Mouse (Mus musculus) limb, embryonic 13.5 days (tissue): ENCODE data around the gene Gucy2f. TPM values are rescaled to one million over a fixed set of nuclear protein-coding genes. Genes with fewer than 3 reads are reported as not detected.

ENCODE experiments used
- ATAC-seq: fragments of 200-750 bp; cut with Nextera tagmentation; 2 replicates; pipeline ENCODE4 v1.8.0; 2017; ENCODE audit warnings: low read depth, moderate number of reproducible peaks, moderate TSS enrichment; ENCODE audit not compliant: low FRiP score
- H3K27ac ChIP-seq: fragments of 300-500 bp; sonication (generic); 2 replicates; pipeline ENCODE4 v1.5.1; 2015; ENCODE audit warnings: inconsistent platforms, mild to moderate bottlenecking, moderate library complexity
- H3K27me3 ChIP-seq: fragments of 300-500 bp; sonication (generic); 2 replicates; pipeline ENCODE4 v1.6.1; 2015; ENCODE audit warnings: mild to moderate bottlenecking, inconsistent platforms
- H3K36me3 ChIP-seq: fragments of 300-500 bp; sonication (generic); 2 replicates; pipeline ENCODE4 v1.6.1; 2015; ENCODE audit warnings: inconsistent platforms, mild to moderate bottlenecking, moderate library complexity
- H3K4me1 ChIP-seq: fragments of 300-500 bp; sonication (generic); 2 replicates; pipeline ENCODE4 v1.6.1; 2015; ENCODE audit warnings: inconsistent platforms
- H3K4me2 ChIP-seq: fragments of 300-500 bp; sonication (generic); replicated peaks from 2 replicates; pipeline ENCODE4 v1.6.1; 2015; ENCODE audit warnings: inconsistent platforms, mild to moderate bottlenecking, moderate library complexity
- H3K4me3 ChIP-seq: fragments of 300-500 bp; sonication (generic); 2 replicates; pipeline ENCODE4 v1.5.1; 2015; ENCODE audit warnings: moderate library complexity, mild to moderate bottlenecking, inconsistent platforms
- H3K9ac ChIP-seq: fragments of 300-500 bp; sonication (generic); 2 replicates; pipeline ENCODE4 v1.6.1; 2015; ENCODE audit warnings: mild to moderate bottlenecking, inconsistent platforms
- H3K9me3 ChIP-seq: fragments of 300-500 bp; sonication (generic); 2 replicates; pipeline ENCODE4 v1.6.1; 2016; ENCODE audit warnings: inconsistent platforms
- WGBS: fragments of 180-500 bp; shearing (Covaris S2); methylation state at CpG from one replicate; pipeline ENCODE4 v1.1.7; 2015; 5-methylcytosine and 5-hydroxymethylcytosine counted together
- polyA plus RNA-seq: library from polyadenylated mRNA; unstranded; fragments of >200 nt; fragmentation: Nextera tagmentation; extraction: Ambion mirVana; gene quantifications from 2 replicates; pipeline ENCODE4 v1.2.1, GENCODE M21; 2015

Gucy2f gene
- polyA plus RNA-seq, 1 experiment from 2014 or later, result 0.01 TPM

DNA sequence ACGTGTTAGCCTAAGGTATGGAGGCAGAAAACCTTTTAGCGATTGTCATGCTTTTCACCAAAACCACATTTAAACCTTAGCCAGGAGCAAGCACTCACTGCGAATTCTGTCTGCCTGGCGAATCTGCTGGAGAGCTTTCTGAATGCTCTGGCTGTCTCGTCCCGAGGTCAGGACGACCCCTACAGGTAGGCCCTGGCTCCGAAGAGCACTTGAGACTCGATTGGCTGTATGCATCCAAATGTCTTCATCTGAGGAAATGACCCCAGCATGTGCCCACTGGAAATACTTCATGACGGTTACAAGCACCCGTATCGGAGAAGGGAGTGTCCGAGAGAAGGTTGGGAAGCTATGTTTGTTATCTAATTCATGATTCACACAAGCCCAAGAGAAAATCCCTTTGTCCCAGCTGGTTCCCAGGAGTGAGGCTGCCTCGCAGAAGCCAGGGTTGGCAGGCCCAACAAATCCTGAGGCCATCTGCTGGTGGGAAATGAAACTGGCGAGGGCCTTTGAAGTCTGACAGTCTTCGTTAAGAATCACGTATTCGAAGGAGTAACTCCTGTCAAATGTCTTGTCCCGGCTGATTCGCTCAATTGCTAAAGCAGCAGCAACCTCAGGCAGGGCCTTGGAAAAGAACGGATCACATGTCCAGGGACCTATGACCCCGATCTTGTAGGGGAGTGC is 7.6 kb downstream of the Gucy2f start:
- Histone ChIP-seq H3K9me3 (no peaks in the 10 kb centered on the region), H3K9ac (no peak overlapping the region), H3K36me3 (no peaks in the 10 kb centered on the region), H3K27ac (no peak overlapping the region), H3K4me1 (no peaks in the 10 kb centered on the region), H3K4me2 (peak overlapping the region; percentile 27), H3K27me3 (peaks cover 33% of the 10 kb centered on the region), H3K4me3 (no peak overlapping the region)
- 37% methylated on average over 22 of the region's 22 CpGs for WGBS
- no peak for ATAC-seq

DNA sequence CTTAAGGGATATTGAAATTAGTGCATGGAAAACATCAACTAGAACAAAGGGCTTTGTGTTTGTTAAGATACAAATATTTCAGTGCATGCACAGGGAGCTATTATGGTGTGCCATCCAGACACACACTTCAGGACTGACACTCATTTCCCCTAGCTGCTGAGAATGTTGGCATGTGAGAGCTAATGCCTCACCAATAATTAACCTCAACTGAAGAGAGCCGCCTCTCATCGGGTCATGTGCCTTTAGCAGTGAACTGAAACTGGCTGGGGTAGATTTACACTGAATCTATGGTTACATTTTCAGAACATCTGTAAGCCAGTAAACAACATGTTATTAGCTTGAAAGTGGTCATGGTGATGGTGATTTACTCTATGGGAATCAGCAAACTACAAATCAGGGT is 14.7 kb downstream of the Gucy2f start:
- Histone ChIP-seq H3K36me3 (no peaks in the 10 kb centered on the region), H3K27me3 (peaks cover 28% of the 10 kb centered on the region), H3K4me3 (no peak overlapping the region), H3K4me2 (no peak overlapping the region), H3K9me3 (no peaks in the 10 kb centered on the region), H3K9ac (no peak overlapping the region), H3K4me1 (no peaks in the 10 kb centered on the region), H3K27ac (no peak overlapping the region)
- 76% methylated on average over 2 of the region's 2 CpGs for WGBS
- no peak for ATAC-seq

DNA sequence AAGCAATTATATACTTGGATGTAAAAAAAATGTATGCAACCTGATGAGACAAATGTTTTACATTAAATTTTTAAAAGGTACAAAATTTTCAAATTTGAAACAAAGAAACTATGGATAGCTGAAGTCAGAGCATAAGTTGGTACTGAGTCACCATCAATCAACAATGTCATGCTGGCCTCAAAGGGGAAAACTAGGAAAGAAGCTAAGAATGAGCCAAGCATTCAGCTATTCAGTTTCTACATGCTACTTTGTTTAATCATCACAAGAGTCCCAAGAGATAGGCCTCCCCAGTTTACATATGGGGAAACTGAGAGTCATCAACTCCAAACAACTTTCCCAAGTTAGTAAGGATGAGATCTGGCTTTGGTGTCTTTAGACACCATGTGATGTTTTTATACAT is 19.8 kb downstream of the Gucy2f start:
- Histone ChIP-seq H3K27me3 (peaks cover 17% of the 10 kb centered on the region; the same call in 1 of the 2 replicates), H3K4me1 (no peaks in the 10 kb centered on the region)
- no peak for ATAC-seq

DNA sequence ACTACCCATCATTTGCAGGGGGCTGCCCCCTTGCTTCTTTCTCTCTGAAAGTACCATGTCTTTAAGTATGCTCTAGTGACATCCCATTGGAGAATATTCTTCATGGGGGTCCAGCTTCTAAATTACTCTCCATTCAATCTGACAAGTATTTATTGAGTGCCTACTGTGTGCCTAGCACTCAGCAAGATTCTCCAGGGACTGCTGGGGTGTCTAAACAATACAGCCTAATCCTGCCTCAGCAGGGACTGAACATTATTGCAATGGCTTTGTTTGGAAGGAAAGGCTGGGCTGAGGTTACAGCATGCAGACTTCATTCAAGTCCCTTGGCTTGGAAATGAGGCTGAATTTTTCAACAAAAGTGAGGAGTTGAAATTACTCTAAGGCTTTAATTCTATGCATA is 81.0 kb downstream of the Gucy2f start:
- H3K9me3 ChIP-seq, result no peaks in the 10 kb centered on the region
- no peak overlapping the region for H3K27ac ChIP-seq
- peaks cover 59% of the 10 kb centered on the region for H3K27me3 ChIP-seq
- H3K9ac ChIP-seq, result no peak overlapping the region
- no peak for ATAC-seq
- H3K36me3 ChIP-seq, result no peaks in the 10 kb centered on the region
- no peaks in the 10 kb centered on the region for H3K4me1 ChIP-seq
- H3K4me2 ChIP-seq, result no peak overlapping the region
- H3K4me3 ChIP-seq, result no peak overlapping the region

More for the DNA sequence above, 19.8 kb downstream of the Gucy2f start:
- Histone ChIP-seq H3K4me2 (no peak overlapping the region), H3K9ac (no peak overlapping the region), H3K36me3 (no peaks in the 10 kb centered on the region), H3K9me3 (no peaks in the 10 kb centered on the region), H3K27ac (no peak overlapping the region), H3K4me3 (no peak overlapping the region)

DNA sequence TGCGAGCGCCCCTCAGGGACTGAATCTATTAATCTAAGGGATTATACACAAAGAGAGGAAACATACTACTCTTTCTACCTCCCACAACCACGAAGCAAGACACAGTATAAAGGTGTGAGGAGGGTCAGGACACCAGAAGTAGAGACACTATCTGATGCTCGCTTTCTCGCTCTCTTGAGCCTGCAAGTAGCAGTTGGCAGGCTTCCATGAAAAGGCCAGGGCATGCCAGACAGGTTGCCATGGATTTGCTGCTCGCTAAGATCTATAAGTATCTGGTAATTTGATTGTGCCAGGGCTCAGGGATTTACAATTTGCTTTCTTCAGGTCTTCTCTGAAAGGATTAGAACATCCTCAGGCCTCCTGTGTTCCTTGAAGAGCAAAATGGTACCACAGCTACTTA is 85.5 kb downstream of the Gucy2f start:
- Histone ChIP-seq H3K4me1 (no peaks in the 10 kb centered on the region), H3K36me3 (no peaks in the 10 kb centered on the region)
- WGBS, result 61% methylated on average over 6 of the region's 6 CpGs

DNA sequence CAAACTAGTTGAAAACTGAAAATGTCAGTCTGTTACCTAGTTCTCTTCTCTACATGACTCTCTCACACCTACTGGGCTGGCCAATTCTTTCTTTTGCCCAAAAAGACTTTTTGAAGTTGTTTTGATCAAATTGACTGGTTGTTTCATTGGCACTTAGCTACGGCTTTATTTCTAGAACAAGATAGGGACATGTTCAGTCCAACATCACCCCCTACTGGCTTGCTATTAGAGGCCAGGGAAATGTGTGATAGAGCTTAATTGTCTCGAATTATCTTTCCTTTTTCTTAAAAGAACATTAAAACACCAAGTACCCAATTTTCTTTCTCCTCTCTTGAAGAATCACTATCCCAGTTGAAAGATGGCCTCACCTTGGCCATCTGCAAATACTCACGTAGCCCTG is 99.8 kb downstream of the Gucy2f start:
- Histone ChIP-seq H3K9ac (no peak overlapping the region), H3K4me2 (no peak overlapping the region), H3K4me1 (no peaks in the 10 kb centered on the region), H3K36me3 (no peaks in the 10 kb centered on the region), H3K27ac (no peak overlapping the region), H3K9me3 (no peaks in the 10 kb centered on the region), H3K4me3 (no peak overlapping the region), H3K27me3 (peaks cover 50% of the 10 kb centered on the region)
- ATAC-seq, result no peak
- 54% methylated on average over 3 of the region's 3 CpGs for WGBS

More for the DNA sequence above, 85.5 kb downstream of the Gucy2f start:
- no peak overlapping the region for H3K9ac ChIP-seq
- peaks cover 75% of the 10 kb centered on the region for H3K27me3 ChIP-seq
- H3K4me3 ChIP-seq, result no peak overlapping the region
- no peak overlapping the region for H3K4me2 ChIP-seq
- H3K9me3 ChIP-seq, result no peaks in the 10 kb centered on the region
- no peak overlapping the region for H3K27ac ChIP-seq
- ATAC-seq, result no peak

DNA sequence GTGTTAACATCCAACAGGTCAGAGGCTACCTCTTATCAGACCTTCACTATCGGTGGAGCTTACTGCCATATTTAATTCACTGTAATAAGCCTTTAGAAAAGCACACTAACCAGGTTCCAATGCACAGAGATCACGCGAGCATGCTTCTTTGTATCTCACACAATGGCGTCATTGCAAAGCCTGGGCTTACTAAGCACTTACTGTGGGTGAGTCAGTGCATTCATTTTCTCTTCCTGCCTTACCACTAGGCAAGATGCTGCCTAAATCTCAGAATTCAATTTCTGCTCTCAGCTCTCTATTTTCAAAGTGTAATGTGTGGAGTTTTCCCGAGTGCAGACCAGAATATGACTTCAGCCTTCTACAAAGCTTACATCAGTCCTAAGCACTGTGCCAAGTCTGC is 101.2 kb downstream of the Gucy2f start:
- Histone ChIP-seq H3K9ac (no peak overlapping the region), H3K4me3 (no peak overlapping the region), H3K27me3 (peaks cover 50% of the 10 kb centered on the region), H3K36me3 (no peaks in the 10 kb centered on the region), H3K4me1 (no peaks in the 10 kb centered on the region), H3K9me3 (no peaks in the 10 kb centered on the region), H3K27ac (no peak overlapping the region), H3K4me2 (no peak overlapping the region)
- ATAC-seq, result no peak
- WGBS, result 87% methylated on average over 5 of the region's 5 CpGs

DNA sequence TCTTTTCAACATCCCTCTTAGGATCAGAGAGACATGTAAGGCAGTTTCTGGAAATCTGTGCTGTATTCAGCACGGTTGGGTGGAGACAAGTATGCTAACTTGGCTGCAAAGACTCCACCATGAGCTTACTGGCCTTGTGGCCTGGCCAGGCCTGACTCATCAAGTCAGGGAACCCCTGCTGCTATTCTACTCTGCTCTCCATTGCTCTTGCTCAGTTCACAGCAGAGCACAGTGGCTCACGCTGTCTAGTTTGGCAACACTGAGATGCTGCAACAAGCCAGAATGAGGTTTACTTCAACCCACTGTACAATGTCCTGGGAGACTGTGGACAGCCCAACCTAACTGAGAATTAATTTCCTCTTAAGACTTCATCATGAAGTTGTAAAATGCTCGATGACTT is 134.1 kb downstream of the Gucy2f start:
- Histone ChIP-seq H3K27me3 (peaks cover 17% of the 10 kb centered on the region; the same call in 1 of the 2 replicates), H3K27ac (no peak overlapping the region), H3K9ac (no peak overlapping the region), H3K4me2 (no peak overlapping the region), H3K4me3 (no peak overlapping the region), H3K4me1 (no peaks in the 10 kb centered on the region), H3K36me3 (no peaks in the 10 kb centered on the region), H3K9me3 (no peaks in the 10 kb centered on the region)
- ATAC-seq, result no peak
- WGBS, result 75% methylated on average over 3 of the region's 3 CpGs

Other genes starting within 250 kb of the Gucy2f start
- 12.7 and 13.3 TPM in 2 replicates for gene Nxt2, start 29.8 kb upstream of the Gucy2f start, polyA plus RNA-seq
- gene Kcne1l, start 109.4 kb upstream of the Gucy2f start, polyA plus RNA-seq, result 50.9 and 51.1 TPM in 2 replicates
- 10.2 and 10.7 TPM in 2 replicates for gene Acsl4, start 193.6 kb upstream of the Gucy2f start, polyA plus RNA-seq